Mouse (Mus musculus) central nervous system, embryonic 11.5 days (tissue): ENCODE results near the gene Arx. TPM values are rescaled to one million over a fixed set of nuclear protein-coding genes. Genes with fewer than 3 reads are reported as not detected.

Experiments
- polyA plus RNA-seq: library from polyadenylated mRNA; depleted of rRNA; stranded (reverse); fragments of >200 nt; gene quantifications from 2 replicates; pipeline ENCODE4 v1.2.3, GENCODE M21; 2012; rRNA removed

Arx gene
- polyA plus RNA-seq: 14.8 and 44.1 TPM in 2 replicates

DNA sequence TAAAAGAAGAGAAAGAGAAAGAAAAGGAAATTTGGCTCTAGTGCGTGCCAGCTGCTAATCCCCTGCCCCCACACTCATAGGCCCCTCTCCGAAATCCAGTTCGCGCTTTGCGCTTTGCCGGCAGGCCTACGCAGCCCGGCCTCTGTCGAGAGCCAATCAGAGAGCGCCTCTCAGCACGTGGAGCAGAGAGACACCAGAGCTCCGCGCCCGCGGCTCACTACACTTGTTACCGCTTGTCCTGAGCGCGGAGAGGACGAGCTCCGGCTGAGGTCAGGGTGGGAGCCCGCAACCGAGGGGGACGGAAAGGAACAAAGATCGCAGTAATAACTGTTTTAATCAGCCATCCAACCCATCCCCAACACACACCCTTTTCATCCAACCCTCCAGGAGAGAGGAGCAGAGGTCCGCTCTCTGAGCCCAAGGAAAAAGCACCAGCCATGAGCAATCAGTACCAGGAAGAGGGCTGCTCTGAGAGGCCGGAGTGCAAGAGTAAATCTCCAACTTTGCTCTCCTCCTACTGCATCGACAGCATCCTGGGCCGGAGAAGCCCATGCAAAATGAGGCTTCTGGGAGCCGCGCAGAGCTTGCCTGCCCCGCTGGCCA, at the start of gene Arx:
Gene Arx, plus strand, starts transcription at position 155 of the 603 bp plus-strand sequence.

